Mouse (Mus musculus) forebrain, embryonic 11.5 days (tissue): ENCODE results near the gene Lgals7. TPM values are rescaled to one million over a fixed set of nuclear protein-coding genes. Genes with fewer than 3 reads are reported as not detected.

Experiments used
- ATAC-seq: fragments of 200-750 bp; cut with Nextera tagmentation; replicated peaks from 2 replicates; pipeline ENCODE4 v1.8.0; 2017; ENCODE audit warnings: moderate TSS enrichment; ENCODE audit not compliant: low FRiP score
- DNase-seq: peaks from one replicate; pipeline ENCODE4 v3.0.0-alpha.2; 2017; ENCODE audit warnings: low spot score
- H3K27ac ChIP-seq: fragments of 300-500 bp; sonication (generic); 2 replicates; pipeline ENCODE4 v1.5.1; 2014; ENCODE audit warnings: low read depth, low read length
- H3K27me3 ChIP-seq: fragments of 300-500 bp; sonication (generic); 2 replicates; pipeline ENCODE4 v1.6.1; 2014; ENCODE audit warnings: mild to moderate bottlenecking, low read length, mixed read lengths; ENCODE audit not compliant: control insufficient read depth, insufficient read depth
- H3K36me3 ChIP-seq: fragments of 300-500 bp; sonication (generic); 2 replicates; pipeline ENCODE4 v1.6.1; 2014; ENCODE audit warnings: mild to moderate bottlenecking, low read length, moderate library complexity, mixed read lengths; ENCODE audit not compliant: control insufficient read depth, insufficient read depth
- H3K4me1 ChIP-seq: fragments of 300-500 bp; sonication (generic); replicated peaks from 2 replicates; pipeline ENCODE4 v1.6.1; 2014; ENCODE audit warnings: low read length, mixed read lengths; ENCODE audit not compliant: control insufficient read depth, insufficient read depth
- H3K4me2 ChIP-seq: fragments of 300-500 bp; sonication (generic); 2 replicates; pipeline ENCODE4 v1.6.1; 2014; ENCODE audit warnings: low read depth, mild to moderate bottlenecking, low read length, moderate library complexity, mixed read lengths; ENCODE audit not compliant: severe bottlenecking
- H3K4me3 ChIP-seq: fragments of 300-500 bp; sonication (generic); 2 replicates; pipeline ENCODE4 v1.5.1; 2014; ENCODE audit warnings: low read depth, low read length
- H3K9ac ChIP-seq: fragments of 300-500 bp; sonication (generic); 2 replicates; pipeline ENCODE4 v1.6.1; 2014; ENCODE audit warnings: low read length
- H3K9me3 ChIP-seq: fragments of 300-500 bp; sonication (generic); 2 replicates; pipeline ENCODE4 v1.6.1; 2016; ENCODE audit warnings: low read length, mixed read lengths; ENCODE audit not compliant: control insufficient read depth
- WGBS: fragments of 180-500 bp; shearing (Covaris S2); extraction: QIAGEN DNeasy Blood & Tissue Kit; methylation state at CpG from one replicate; pipeline ENCODE4 v1.1.7; 2014; 5-methylcytosine and 5-hydroxymethylcytosine counted together
- polyA plus RNA-seq: library from polyadenylated mRNA; unstranded; fragments of >200 nt; fragmentation: Nextera tagmentation; extraction: Ambion mirVana; gene quantifications from 2 replicates; pipeline ENCODE4 v1.2.1, GENCODE M21; 2014

Lgals7 gene
- polyA plus RNA-seq, 1 experiment from 2014 or later: 0.52 TPM

- H3K4me3 ChIP-seq: peak within 1 kb of the TSS; percentile 38
- WGBS: 3% methylated on average over 33 of the region's 33 CpGs
- H3K4me1 ChIP-seq: peaks cover 7% of the 10 kb centered on the region; the same call in 1 of the 2 replicates
- no peaks in the 10 kb centered on the region for H3K9me3 ChIP-seq
- H3K27ac ChIP-seq: peak within 1 kb of the TSS; percentile 77
- H3K4me2 ChIP-seq: peak within 1 kb of the TSS; percentile 64
- H3K27me3 ChIP-seq: no peaks in the 10 kb centered on the region
- ATAC-seq (peak; percentile 82), DNase-seq (peak; percentile 93)
- peak within 1 kb of the TSS; percentile 73 for H3K9ac ChIP-seq
- H3K36me3 ChIP-seq: peaks cover 20% of the 10 kb centered on the region
These were observed 38.5 kb upstream of the Lgals7 start, which contains the start of gene Ech1 for GRCm38 (mm10) chr7:28824941-28825685. Gene Ech1, plus strand, starts transcription at chr7:28825217.

GRCm38 (mm10) chr7:28825686-28826401 is 37.8 kb upstream of the Lgals7 start:
- peak overlapping the region; percentile 73 for H3K9ac ChIP-seq
- peaks cover 7% of the 10 kb centered on the region; the same call in 1 of the 2 replicates for H3K4me1 ChIP-seq
- 69% methylated on average over 11 of the region's 11 CpGs for whole genome bisulfite sequencing
- H3K27ac ChIP-seq: peak overlapping the region; percentile 77; the same call in 1 of the 2 replicates
- peaks cover 13% of the 10 kb centered on the region for H3K36me3 ChIP-seq
- H3K4me3 ChIP-seq: peak overlapping the region; percentile 38
- H3K4me2 ChIP-seq: peak overlapping the region; percentile 64
- H3K9me3 ChIP-seq: no peaks in the 10 kb centered on the region
- no peak for DNase-seq
- no peak for ATAC-seq
- no peaks in the 10 kb centered on the region for H3K27me3 ChIP-seq

GRCm38 (mm10) chr7:28826402-28826772 is 37.3 kb upstream of the Lgals7 start:
- Histone ChIP-seq H3K4me1 (peaks cover 5% of the 10 kb centered on the region; the same call in 1 of the 2 replicates), H3K9me3 (no peaks in the 10 kb centered on the region), H3K27me3 (no peaks in the 10 kb centered on the region), H3K9ac (no peak overlapping the region), H3K4me3 (no peak overlapping the region), H3K27ac (no peak overlapping the region), H3K36me3 (peaks cover 8% of the 10 kb centered on the region), H3K4me2 (no peak overlapping the region)
- DNase-seq (no peak), ATAC-seq (no peak)
- WGBS: 97% methylated on average over 7 of the region's 7 CpGs

- H3K9me3 ChIP-seq: no peaks in the 10 kb centered on the region
- H3K4me2 ChIP-seq: no peak overlapping the region
- H3K4me1 ChIP-seq: peaks cover 5% of the 10 kb centered on the region; the same call in 1 of the 2 replicates
- WGBS: 73% methylated on average over 3 of the region's 3 CpGs
- H3K36me3 ChIP-seq: peaks cover 2% of the 10 kb centered on the region; the same call in 1 of the 2 replicates
- no peak overlapping the region for H3K4me3 ChIP-seq
- DNase-seq (no peak), ATAC-seq (no peak)
- no peak overlapping the region for H3K27ac ChIP-seq
- no peaks in the 10 kb centered on the region for H3K27me3 ChIP-seq
- no peak overlapping the region for H3K9ac ChIP-seq
These were observed 36.3 kb upstream of the Lgals7 start for GRCm38 (mm10) chr7:28827338-28827737.

DNA sequence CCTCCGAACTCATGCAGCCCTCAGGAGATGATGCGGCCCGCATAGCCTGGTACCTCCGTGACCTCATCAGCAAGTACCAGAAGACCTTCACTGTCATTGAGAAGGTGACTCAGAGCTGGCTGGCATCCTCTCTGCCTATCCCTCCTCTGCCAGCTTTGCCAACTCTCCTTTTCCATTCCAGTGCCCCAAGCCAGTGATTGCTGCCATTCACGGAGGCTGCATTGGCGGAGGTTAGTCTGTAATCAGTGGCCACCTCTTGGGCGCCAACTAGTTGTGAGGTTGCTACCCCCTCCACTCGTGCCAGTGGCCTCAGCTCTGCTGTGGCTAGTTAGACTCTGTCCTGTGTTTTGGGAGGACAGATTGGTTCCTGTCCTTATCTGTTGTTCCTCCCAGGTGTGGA is 33.8 kb upstream of the Lgals7 start:
- no peak overlapping the region for H3K4me2 ChIP-seq

DNA sequence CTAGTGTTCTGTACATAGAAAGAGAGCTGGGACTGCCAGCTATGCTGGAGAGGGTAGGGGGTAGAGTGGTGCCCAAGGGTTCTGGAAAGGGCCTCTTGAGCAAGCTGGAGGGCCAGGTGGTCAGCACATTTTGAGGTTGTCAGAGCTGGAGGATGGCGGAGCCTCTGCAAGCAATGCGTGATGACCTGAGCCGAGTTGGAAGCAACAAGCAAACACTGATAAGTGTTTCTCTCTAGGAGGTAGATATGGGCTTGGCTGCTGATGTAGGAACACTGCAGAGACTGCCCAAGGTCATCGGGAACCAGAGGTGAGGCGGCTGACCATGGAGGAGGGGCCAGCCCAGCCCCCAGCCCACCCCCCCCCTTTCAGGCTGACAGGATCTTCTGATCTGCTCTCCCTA is 32.7 kb upstream of the Lgals7 start:
- WGBS: 94% methylated on average over 5 of the region's 5 CpGs
- H3K9me3 ChIP-seq: no peaks in the 10 kb centered on the region
- DNase-seq (no peak), ATAC-seq (no peak)
- no peak overlapping the region for H3K4me2 ChIP-seq
- H3K27ac ChIP-seq: no peak overlapping the region
- no peaks in the 10 kb centered on the region for H3K4me1 ChIP-seq
- H3K9ac ChIP-seq: no peak overlapping the region
- H3K36me3 ChIP-seq: no peaks in the 10 kb centered on the region
- H3K27me3 ChIP-seq: no peaks in the 10 kb centered on the region
- no peak overlapping the region for H3K4me3 ChIP-seq

More for the DNA sequence above, 33.8 kb upstream of the Lgals7 start:
- H3K4me3 ChIP-seq: no peak overlapping the region
- H3K36me3 ChIP-seq: no peaks in the 10 kb centered on the region
- no peaks in the 10 kb centered on the region for H3K9me3 ChIP-seq
- H3K27ac ChIP-seq: no peak overlapping the region
- H3K9ac ChIP-seq: no peak overlapping the region
- 99% methylated on average over 8 of the region's 8 CpGs for WGBS
- H3K27me3 ChIP-seq: no peaks in the 10 kb centered on the region
- no peak for DNase-seq
- ATAC-seq: no peak
- peaks cover 2% of the 10 kb centered on the region; the same call in 1 of the 2 replicates for H3K4me1 ChIP-seq

- Histone ChIP-seq H3K27me3 (no peaks in the 10 kb centered on the region), H3K9me3 (no peaks in the 10 kb centered on the region), H3K36me3 (no peaks in the 10 kb centered on the region), H3K4me2 (no peak overlapping the region), H3K27ac (no peak overlapping the region), H3K9ac (no peak overlapping the region), H3K4me3 (no peak overlapping the region), H3K4me1 (no peaks in the 10 kb centered on the region)
- no peak for DNase-seq
- 92% methylated on average over 17 of the region's 17 CpGs for WGBS
- ATAC-seq: no peak
These were observed 32.1 kb upstream of the Lgals7 start for GRCm38 (mm10) chr7:28831411-28832125.

DNA sequence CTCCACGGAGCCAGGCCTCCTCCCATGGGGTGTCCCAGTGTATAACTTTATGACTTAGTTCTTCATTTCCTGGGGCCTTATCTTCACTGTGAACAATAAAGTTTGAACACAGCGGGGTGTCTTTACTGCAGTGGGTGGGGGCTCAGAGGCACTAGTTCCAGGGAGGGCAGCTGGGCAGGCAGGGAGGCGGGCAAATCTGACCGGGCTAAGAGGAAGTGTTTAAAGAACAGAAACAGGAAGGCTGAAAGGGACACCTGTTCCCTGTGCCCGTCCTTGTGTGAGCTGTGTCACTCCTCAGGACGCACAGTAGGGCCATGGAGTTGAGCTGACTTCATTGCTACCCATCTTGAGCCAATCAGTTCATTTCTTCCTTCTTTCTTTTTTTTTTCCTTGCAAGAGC is 31.5 kb upstream of the Lgals7 start:
- Histone ChIP-seq H3K27ac (no peak overlapping the region), H3K9ac (no peak overlapping the region), H3K4me3 (no peak overlapping the region), H3K4me1 (no peaks in the 10 kb centered on the region), H3K27me3 (no peaks in the 10 kb centered on the region), H3K9me3 (no peaks in the 10 kb centered on the region), H3K36me3 (no peaks in the 10 kb centered on the region), H3K4me2 (no peak overlapping the region)
- WGBS: 82% methylated on average over 6 of the region's 6 CpGs
- DNase-seq (no peak), ATAC-seq (no peak)
